Mouse (Mus musculus) retina, embryonic 14.5 days (tissue): ENCODE data around the gene Fnip2.
"Not testable (repeated sequence)": the region's sequence is repeated elsewhere in the genome, so short reads cannot be mapped to it uniquely, and the experiment has no call there.

ENCODE experiments used
- DNase-seq: peaks from one replicate; pipeline ENCODE4 v3.0.0-alpha.2; 2015; ENCODE audit warnings: low spot score

Gene Fnip2

GRCm38 (mm10) chr3:79475980-79476379 is 91.6 kb downstream of the Fnip2 start:
- no peak for DNase-seq

- no peak for DNase-seq
These were observed 92.7 kb downstream of the Fnip2 start for GRCm38 (mm10) chr3:79474911-79475310.

- no peak for DNase-seq
These were observed 95.2 kb downstream of the Fnip2 start for GRCm38 (mm10) chr3:79472362-79472761.

- DNase-seq: no peak
These were observed 98.2 kb downstream of the Fnip2 start for GRCm38 (mm10) chr3:79469440-79469839.

- no peak for DNase-seq
These were observed 108.8 kb downstream of the Fnip2 start for GRCm38 (mm10) chr3:79458651-79459275.

GRCm38 (mm10) chr3:79455761-79456160 is 111.8 kb downstream of the Fnip2 start:
- DNase-seq: no peak

- DNase-seq: no peak
These were observed 114.8 kb downstream of the Fnip2 start for GRCm38 (mm10) chr3:79452696-79453263.

GRCm38 (mm10) chr3:79449361-79449760 is 118.2 kb downstream of the Fnip2 start:
- DNase-seq: no peak

GRCm38 (mm10) chr3:79448421-79448820 is 119.2 kb downstream of the Fnip2 start:
- no peak for DNase-seq

GRCm38 (mm10) chr3:79446648-79447047 is 120.9 kb downstream of the Fnip2 start:
- not testable (repeated sequence) for DNase-seq

GRCm38 (mm10) chr3:79446124-79446523 is 121.5 kb downstream of the Fnip2 start:
- no peak for DNase-seq

GRCm38 (mm10) chr3:79445041-79445440 is 122.6 kb downstream of the Fnip2 start:
- no peak for DNase-seq

GRCm38 (mm10) chr3:79443850-79444249 is 123.7 kb downstream of the Fnip2 start:
- DNase-seq: no peak

- DNase-seq: peak; percentile 47
These were observed 126.6 kb downstream of the Fnip2 start for GRCm38 (mm10) chr3:79440976-79441491.

GRCm38 (mm10) chr3:79438276-79438675 is 129.3 kb downstream of the Fnip2 start:
- DNase-seq: no peak

- no peak for DNase-seq
These were observed 131.4 kb downstream of the Fnip2 start for GRCm38 (mm10) chr3:79436186-79436585.

GRCm38 (mm10) chr3:79434985-79435384 is 132.6 kb downstream of the Fnip2 start:
- DNase-seq: no peak

GRCm38 (mm10) chr3:79434436-79434835 is 133.2 kb downstream of the Fnip2 start:
- no peak for DNase-seq

GRCm38 (mm10) chr3:79433593-79433992 is 134.0 kb downstream of the Fnip2 start:
- DNase-seq: no peak

- DNase-seq: no peak
These were observed 142.2 kb downstream of the Fnip2 start for GRCm38 (mm10) chr3:79425441-79425840.

- no peak for DNase-seq
These were observed 148.7 kb downstream of the Fnip2 start for GRCm38 (mm10) chr3:79418921-79419320.

GRCm38 (mm10) chr3:79416944-79417680 is 150.5 kb downstream of the Fnip2 start:
- DNase-seq: peak; percentile 64

GRCm38 (mm10) chr3:79415929-79416328 is 151.7 kb downstream of the Fnip2 start:
- DNase-seq: no peak
